Mouse (Mus musculus): ENCODE measurements around the gene Rxfp4.

- TF ChIP-seq CTCF (IDR thresholded peaks at IDR 0.05; ENCODE audit: low read depth) (no peak), EP300 (IDR thresholded peaks at IDR 0.05; ENCODE audit: low read depth) (no peak)
Measured at GRCm38 (mm10) chr3:88622941-88623345, 30.0 kb downstream of the Rxfp4 start.
